Mouse (Mus musculus) ES-Bruce4 (cell line): ENCODE results near the gene Hoxd13. TPM values are rescaled to one million over a fixed set of nuclear protein-coding genes. Genes with fewer than 3 reads are reported as not detected.

ENCODE experiments used
- H3K27ac ChIP-seq: 2 replicates; pipeline ENCODE4 v1.5.1; 2012; ENCODE audit warnings: low read length, inconsistent platforms; ENCODE audit not compliant: insufficient read depth
- H3K27me3 ChIP-seq: 2 replicates; pipeline ENCODE4 v1.6.1; 2012; ENCODE audit warnings: mild to moderate bottlenecking, low read length, inconsistent platforms; ENCODE audit not compliant: control insufficient read depth, poor library complexity, insufficient read depth, severe bottlenecking
- H3K36me3 ChIP-seq: 2 replicates; pipeline ENCODE4 v1.6.1; 2012; ENCODE audit warnings: inconsistent platforms, mild to moderate bottlenecking, low read length, moderate library complexity; ENCODE audit not compliant: control insufficient read depth, poor library complexity, insufficient read depth, severe bottlenecking
- H3K4me1 ChIP-seq: one replicate; pipeline ENCODE4 v1.8.1; 2011; ENCODE audit warnings: low read length; ENCODE audit not compliant: control insufficient read depth, insufficient read depth
- H3K4me3 ChIP-seq: 2 replicates; pipeline ENCODE4 v1.5.1; 2011; ENCODE audit warnings: low read depth, mild to moderate bottlenecking, low read length
- H3K9ac ChIP-seq: 2 replicates; pipeline ENCODE4 v1.6.1; 2012; ENCODE audit warnings: low read depth, mild to moderate bottlenecking, inconsistent platforms; ENCODE audit not compliant: poor library complexity, severe bottlenecking
- H3K9me3 ChIP-seq: replicated peaks from 2 replicates; pipeline ENCODE4 v1.6.1; 2012; ENCODE audit warnings: mild to moderate bottlenecking, low read length, inconsistent platforms; ENCODE audit not compliant: control insufficient read depth, poor library complexity, insufficient read depth, severe bottlenecking
- CTCF ChIP-seq: IDR thresholded peaks from one replicate; pipeline ENCODE4 v1.8.1; 2011; ENCODE audit warnings: low read depth, low read length
- EP300 ChIP-seq: IDR thresholded peaks from 2 replicates; pipeline ENCODE4 v1.6.1; 2011; ENCODE audit warnings: low read depth, low read length; ENCODE audit not compliant: insufficient read depth
- POLR2A ChIP-seq: IDR thresholded peaks from one replicate; pipeline ENCODE4 v1.8.1; 2011; ENCODE audit warnings: low read length; ENCODE audit not compliant: insufficient read depth
- polyA plus RNA-seq: library from polyadenylated mRNA; stranded (reverse); fragments of >200 nt; gene quantifications from 2 replicates; pipeline ENCODE4 v1.2.4, GENCODE M21; 2011; ENCODE audit warnings: low read depth; ENCODE audit not compliant: missing spikeins, insufficient read depth, insufficient read length

The Hoxd13 gene
- polyA plus RNA-seq, 1 experiment: not detected

DNA sequence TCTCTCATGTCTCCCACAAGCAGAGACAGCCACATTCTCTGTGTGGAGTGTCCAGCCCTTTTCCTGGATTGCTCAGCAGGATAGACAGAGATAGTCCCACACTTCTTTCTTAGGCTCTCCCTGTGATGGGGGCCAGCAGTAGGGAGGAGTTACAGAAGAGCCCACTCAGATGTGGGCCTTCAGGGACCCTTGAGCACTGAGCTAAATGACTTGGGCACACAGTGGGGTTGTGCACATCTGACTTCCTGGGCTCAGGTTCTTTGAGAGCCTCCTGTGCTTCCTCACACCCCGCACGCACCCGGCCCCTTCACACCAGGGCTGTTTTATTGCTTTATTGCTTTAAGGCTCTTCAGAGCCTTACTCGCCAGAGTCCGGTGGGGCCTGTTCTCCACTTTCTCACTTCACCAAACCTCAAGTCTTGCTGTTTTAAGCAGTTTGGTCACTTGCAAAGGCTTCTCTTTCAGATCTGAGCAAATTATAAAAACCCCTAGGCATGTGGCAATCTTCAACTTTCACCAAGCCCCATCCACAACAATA lies 52.9 kb downstream of the Hoxd13 start:
- TF ChIP-seq CTCF (no peak), POLR2A (no peak), EP300 (no peak)
- no peak overlapping the region for H3K27ac ChIP-seq
- no peak overlapping the region for H3K4me3 ChIP-seq
- H3K36me3 ChIP-seq: no peaks in the 10 kb centered on the region
- peaks cover 1% of the 10 kb centered on the region for H3K4me1 ChIP-seq
- H3K9me3 ChIP-seq: no peaks in the 10 kb centered on the region
- H3K9ac ChIP-seq: no peak overlapping the region
- peaks cover 19% of the 10 kb centered on the region for H3K27me3 ChIP-seq

Other genes with a start within 250 kb of the Hoxd13 start
- 38.9 and 41.4 TPM in 2 replicates for gene Lnpk, start 88.9 kb upstream of the Hoxd13 start, polyA plus RNA-seq
- not detected in 2 replicates for gene Evx2, start 8.8 kb upstream of the Hoxd13 start, polyA plus RNA-seq
- gene Hoxd12, start 6.7 kb downstream of the Hoxd13 start, polyA plus RNA-seq: not detected in 2 replicates
- gene Hoxd11, start 11.2 kb downstream of the Hoxd13 start, polyA plus RNA-seq: not detected in 2 replicates
- gene Hoxd10, start 23.6 kb downstream of the Hoxd13 start, polyA plus RNA-seq: not detected in 2 replicates
- 0.52 and 0.75 TPM in 2 replicates for gene Hoxd9, start 29.4 kb downstream of the Hoxd13 start, polyA plus RNA-seq
- 0.76 and 2.1 TPM in 2 replicates for gene Hoxd8, start 36.3 kb downstream of the Hoxd13 start, polyA plus RNA-seq
- gene Hoxd3, start 43.6 kb downstream of the Hoxd13 start, polyA plus RNA-seq: not detected in 2 replicates
- 0.40 TPM in 1 of 2 replicates, not detected in the other for gene Hoxd4, start 43.6 kb downstream of the Hoxd13 start, polyA plus RNA-seq
- gene Gm28230, start 58.4 kb downstream of the Hoxd13 start, polyA plus RNA-seq: not detected in 2 replicates
- not detected in 2 replicates for gene Hoxd1, start 94.7 kb downstream of the Hoxd13 start, polyA plus RNA-seq
- gene Mtx2, start 157.5 kb downstream of the Hoxd13 start, polyA plus RNA-seq: 53.8 and 58.0 TPM in 2 replicates